Mouse (Mus musculus) lung, embryonic 16.5 days (tissue): ENCODE results near the gene Btla. TPM values are rescaled to one million over a fixed set of nuclear protein-coding genes. Genes with fewer than 3 reads are reported as not detected.

Experiments
- ATAC-seq: fragments of 200-750 bp; cut with Nextera tagmentation; 2 replicates; pipeline ENCODE4 v1.8.0; 2017; ENCODE audit warnings: low read depth, mild to moderate bottlenecking, moderate library complexity
- H3K27ac ChIP-seq: fragments of 300-500 bp; sonication (generic); 2 replicates; pipeline ENCODE4 v1.5.1; 2014; ENCODE audit warnings: mild to moderate bottlenecking, control low read depth, low read length
- H3K27me3 ChIP-seq: fragments of 300-500 bp; sonication (generic); 2 replicates; pipeline ENCODE4 v1.6.1; 2014; ENCODE audit warnings: low read depth, low read length, mixed read lengths; ENCODE audit not compliant: control insufficient read depth, insufficient read depth
- H3K36me3 ChIP-seq: fragments of 300-500 bp; sonication (generic); 2 replicates; pipeline ENCODE4 v1.6.1; 2014; ENCODE audit warnings: low read length; ENCODE audit not compliant: control insufficient read depth, insufficient read depth
- H3K4me1 ChIP-seq: fragments of 300-500 bp; sonication (generic); replicated peaks from 2 replicates; pipeline ENCODE4 v1.6.1; 2014; ENCODE audit warnings: low read length, mixed read lengths; ENCODE audit not compliant: control insufficient read depth, insufficient read depth
- H3K4me2 ChIP-seq: fragments of 300-500 bp; sonication (generic); 2 replicates; pipeline ENCODE4 v1.6.1; 2014; ENCODE audit warnings: low read depth, low read length, control low read depth
- H3K4me3 ChIP-seq: fragments of 300-500 bp; sonication (generic); 2 replicates; pipeline ENCODE4 v1.5.1; 2014; ENCODE audit warnings: mild to moderate bottlenecking, low read length, control low read depth
- H3K9ac ChIP-seq: fragments of 300-500 bp; sonication (generic); 2 replicates; pipeline ENCODE4 v1.6.1; 2014; ENCODE audit warnings: low read length, control low read depth
- H3K9me3 ChIP-seq: fragments of 300-500 bp; sonication (generic); 2 replicates; pipeline ENCODE4 v1.6.1; 2016; ENCODE audit warnings: low read length; ENCODE audit not compliant: control insufficient read depth
- WGBS: fragments of 180-500 bp; shearing (Covaris S2); extraction: QIAGEN DNeasy Blood & Tissue Kit; methylation state at CpG from one replicate; pipeline ENCODE4 v1.1.7; 2014; 5-methylcytosine and 5-hydroxymethylcytosine counted together
- polyA plus RNA-seq: library from polyadenylated mRNA; unstranded; fragments of >200 nt; fragmentation: Nextera tagmentation; extraction: Ambion mirVana; gene quantifications from 2 replicates; pipeline ENCODE4 v1.2.1, GENCODE M21; 2015

The Btla gene
- polyA plus RNA-seq, 1 experiment from 2014 or later: 0.24 TPM

DNA sequence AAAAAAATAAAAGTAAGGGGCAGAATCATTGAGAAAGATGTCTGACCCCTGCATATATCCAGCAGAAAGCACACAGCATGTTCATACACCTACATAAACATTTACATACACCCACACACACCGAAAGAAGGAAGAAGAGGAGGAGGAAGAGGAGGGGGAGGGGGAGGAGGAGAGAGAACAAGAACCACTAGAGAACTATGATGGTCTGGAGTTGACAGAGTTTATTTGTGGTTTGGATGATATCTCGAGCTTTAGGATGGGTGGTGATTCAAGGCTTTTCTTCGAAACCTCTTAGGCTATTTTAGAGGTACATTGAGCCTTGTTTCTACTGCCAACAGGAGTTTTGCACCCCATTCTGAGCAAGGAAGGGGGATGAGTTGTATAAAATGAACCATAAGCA lies 1.3 kb upstream of the Btla start:
- WGBS: 66% methylated on average over 3 of the region's 3 CpGs
- H3K4me2 ChIP-seq: no peak overlapping the region
- H3K27ac ChIP-seq: no peak overlapping the region
- H3K36me3 ChIP-seq: no peaks in the 10 kb centered on the region
- no peak overlapping the region for H3K9ac ChIP-seq
- H3K4me1 ChIP-seq: no peaks in the 10 kb centered on the region
- H3K9me3 ChIP-seq: no peaks in the 10 kb centered on the region
- H3K27me3 ChIP-seq: no peaks in the 10 kb centered on the region
- no peak overlapping the region for H3K4me3 ChIP-seq
- no peak for ATAC-seq

DNA sequence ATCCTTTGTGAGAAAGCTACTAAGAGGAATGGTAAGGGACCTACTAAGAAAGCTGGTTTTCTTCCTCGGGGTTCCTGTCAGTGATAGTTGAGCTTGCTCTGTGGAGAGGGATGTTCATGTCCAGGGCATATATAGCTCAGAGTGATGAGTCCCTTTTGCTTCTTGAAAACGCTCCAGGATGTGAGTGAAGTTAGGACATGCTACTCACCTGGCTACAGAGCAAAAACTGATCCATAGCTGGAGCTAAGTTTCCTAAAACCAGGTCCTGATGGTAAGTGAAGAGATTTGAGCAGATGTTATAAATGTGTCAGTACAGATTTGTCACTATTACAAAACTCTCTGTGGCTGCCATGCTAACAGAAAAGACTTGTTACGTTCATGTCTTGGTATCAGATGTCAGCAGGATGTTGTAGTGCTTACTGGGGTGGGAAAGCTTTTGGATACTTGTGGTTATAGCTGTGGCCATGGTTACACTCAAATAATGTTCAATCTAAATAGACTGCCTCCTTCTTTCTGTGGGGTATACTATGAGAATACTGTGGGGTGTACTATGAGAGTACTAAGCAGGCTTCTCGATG lies 405 bp downstream of the Btla start:
- no peaks in the 10 kb centered on the region for H3K36me3 ChIP-seq
- H3K4me1 ChIP-seq: no peaks in the 10 kb centered on the region
- H3K27ac ChIP-seq: no peak overlapping the region
- H3K4me2 ChIP-seq: no peak overlapping the region
- no peak overlapping the region for H3K9ac ChIP-seq
- H3K4me3 ChIP-seq: no peak overlapping the region
- 61% methylated on average over 4 of the region's 4 CpGs for WGBS
- no peaks in the 10 kb centered on the region for H3K9me3 ChIP-seq
- H3K27me3 ChIP-seq: no peaks in the 10 kb centered on the region
- no peak for ATAC-seq

DNA sequence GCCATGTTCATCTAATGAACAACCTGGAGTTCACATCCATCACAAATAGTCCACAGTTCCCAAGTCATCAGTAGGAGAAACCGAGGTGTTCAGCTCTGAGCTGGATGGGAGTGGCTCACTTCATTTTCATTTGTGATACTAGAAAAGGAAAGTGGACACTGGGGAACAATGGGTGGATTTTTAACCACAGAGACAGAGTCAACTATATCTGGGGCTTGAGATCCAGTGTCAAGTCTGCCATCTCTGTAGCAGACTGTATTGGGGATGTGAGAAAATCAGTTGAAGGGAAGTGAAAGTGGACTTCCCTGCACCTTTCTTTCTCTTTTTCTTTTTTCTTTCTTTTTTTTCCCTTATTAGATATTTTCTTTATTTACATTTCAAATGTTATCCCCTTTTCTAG lies 2.9 kb downstream of the Btla start:
- WGBS: 74% methylated on average over 1 of the region's 1 CpGs
- no peak overlapping the region for H3K27ac ChIP-seq
- H3K27me3 ChIP-seq: no peaks in the 10 kb centered on the region
- H3K4me2 ChIP-seq: no peak overlapping the region
- H3K9me3 ChIP-seq: no peaks in the 10 kb centered on the region
- H3K4me1 ChIP-seq: no peaks in the 10 kb centered on the region
- no peak overlapping the region for H3K9ac ChIP-seq
- no peak for ATAC-seq
- H3K4me3 ChIP-seq: no peak overlapping the region
- H3K36me3 ChIP-seq: no peaks in the 10 kb centered on the region

- 93% methylated on average over 1 of the region's 1 CpGs for WGBS
- no peak overlapping the region for H3K4me2 ChIP-seq
- H3K27me3 ChIP-seq: no peaks in the 10 kb centered on the region
- no peak overlapping the region for H3K4me3 ChIP-seq
- ATAC-seq: no peak
- no peaks in the 10 kb centered on the region for H3K36me3 ChIP-seq
- no peak overlapping the region for H3K27ac ChIP-seq
- no peak overlapping the region for H3K9ac ChIP-seq
- H3K9me3 ChIP-seq: no peaks in the 10 kb centered on the region
- H3K4me1 ChIP-seq: no peaks in the 10 kb centered on the region
Observed at GRCm38 (mm10) chr16:45231296-45231695, 7.2 kb downstream of the Btla start.

GRCm38 (mm10) chr16:45233007-45233406 lies 8.9 kb downstream of the Btla start:
- WGBS: 84% methylated on average over 3 of the region's 3 CpGs

DNA sequence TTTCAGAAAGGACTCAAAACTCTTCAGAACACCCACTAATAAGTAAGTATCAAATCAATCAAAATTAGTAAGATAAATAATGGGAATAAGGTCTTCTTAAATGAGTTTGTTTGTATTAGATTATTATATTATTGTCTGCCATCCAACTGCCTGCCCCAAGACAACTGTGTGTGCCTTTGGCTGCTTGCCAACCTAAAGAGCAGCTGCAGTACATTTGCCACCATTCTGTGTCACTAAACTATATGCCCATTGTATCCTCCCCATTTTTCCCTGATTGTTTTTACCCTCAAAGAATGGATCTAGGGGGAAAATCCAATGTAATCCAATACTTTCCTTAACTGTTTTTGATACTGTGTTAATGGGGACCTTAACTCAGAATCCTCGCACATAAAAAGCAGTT lies 18.6 kb downstream of the Btla start:
- no peak overlapping the region for H3K4me2 ChIP-seq
- no peak overlapping the region for H3K27ac ChIP-seq
- ATAC-seq: no peak
- no peak overlapping the region for H3K9ac ChIP-seq
- no peaks in the 10 kb centered on the region for H3K27me3 ChIP-seq
- H3K4me1 ChIP-seq: no peaks in the 10 kb centered on the region
- H3K9me3 ChIP-seq: no peaks in the 10 kb centered on the region
- WGBS: 81% methylated on average over 1 of the region's 1 CpGs
- H3K4me3 ChIP-seq: no peak overlapping the region
- no peaks in the 10 kb centered on the region for H3K36me3 ChIP-seq

More at GRCm38 (mm10) chr16:45233007-45233406, 8.9 kb downstream of the Btla start:
- Histone ChIP-seq H3K4me1 (no peaks in the 10 kb centered on the region), H3K36me3 (no peaks in the 10 kb centered on the region), H3K27ac (no peak overlapping the region), H3K4me2 (no peak overlapping the region), H3K9ac (no peak overlapping the region), H3K9me3 (no peaks in the 10 kb centered on the region), H3K27me3 (no peaks in the 10 kb centered on the region), H3K4me3 (no peak overlapping the region)
- no peak for ATAC-seq

DNA sequence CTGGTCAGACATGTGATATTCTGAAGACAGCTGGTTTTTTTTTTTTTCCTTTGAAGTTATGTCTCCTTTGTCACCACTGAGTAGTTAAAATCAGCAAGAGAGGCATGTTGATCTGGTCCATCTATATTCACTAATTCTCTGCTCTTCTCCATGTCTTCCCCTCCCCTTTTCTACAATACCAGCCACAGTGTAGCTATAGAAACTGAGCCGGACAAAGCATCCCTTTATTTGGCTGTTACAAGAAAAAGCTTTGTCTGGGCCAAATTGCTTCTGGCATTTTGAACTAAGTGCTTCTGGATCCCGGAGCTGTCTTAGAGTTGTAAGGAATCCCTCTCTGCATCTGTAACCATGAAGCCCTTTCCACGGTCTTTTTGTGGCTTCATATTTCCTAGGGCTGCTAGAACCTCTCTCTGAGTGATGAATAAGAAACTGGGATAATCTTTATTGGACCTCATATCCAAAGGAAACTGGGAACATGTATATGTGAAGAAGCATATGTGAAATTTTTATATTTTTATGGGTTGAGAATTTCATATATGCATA lies 20.9 kb downstream of the Btla start:
- no peak overlapping the region for H3K4me3 ChIP-seq
- H3K27me3 ChIP-seq: no peaks in the 10 kb centered on the region
- no peaks in the 10 kb centered on the region for H3K9me3 ChIP-seq
- H3K36me3 ChIP-seq: no peaks in the 10 kb centered on the region
- no peak overlapping the region for H3K27ac ChIP-seq
- no peak for ATAC-seq
- no peak overlapping the region for H3K4me2 ChIP-seq
- H3K9ac ChIP-seq: no peak overlapping the region
- WGBS: 59% methylated on average over 3 of the region's 3 CpGs
- H3K4me1 ChIP-seq: no peaks in the 10 kb centered on the region

DNA sequence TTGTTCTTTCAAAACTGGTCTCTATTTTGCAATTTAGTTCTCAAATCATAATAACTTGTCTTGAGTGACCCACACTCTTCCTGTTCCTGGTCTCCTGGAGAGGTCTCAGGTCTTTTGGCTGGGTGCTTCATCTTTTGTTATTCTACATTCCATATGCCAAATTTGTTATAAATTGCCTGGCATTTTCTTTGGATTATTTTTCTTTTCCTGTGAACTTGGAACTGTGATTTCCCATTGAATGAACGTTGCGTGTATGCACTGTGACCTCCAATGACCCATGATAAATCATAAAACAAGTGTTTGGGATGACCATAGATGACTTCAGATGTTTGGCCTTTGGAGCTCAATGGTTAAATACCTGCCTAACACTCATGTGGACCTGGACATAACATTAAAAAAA lies 25.6 kb downstream of the Btla start:
- ATAC-seq: no peak
- H3K36me3 ChIP-seq: no peaks in the 10 kb centered on the region
- 50% methylated on average over 2 of the region's 2 CpGs for WGBS

DNA sequence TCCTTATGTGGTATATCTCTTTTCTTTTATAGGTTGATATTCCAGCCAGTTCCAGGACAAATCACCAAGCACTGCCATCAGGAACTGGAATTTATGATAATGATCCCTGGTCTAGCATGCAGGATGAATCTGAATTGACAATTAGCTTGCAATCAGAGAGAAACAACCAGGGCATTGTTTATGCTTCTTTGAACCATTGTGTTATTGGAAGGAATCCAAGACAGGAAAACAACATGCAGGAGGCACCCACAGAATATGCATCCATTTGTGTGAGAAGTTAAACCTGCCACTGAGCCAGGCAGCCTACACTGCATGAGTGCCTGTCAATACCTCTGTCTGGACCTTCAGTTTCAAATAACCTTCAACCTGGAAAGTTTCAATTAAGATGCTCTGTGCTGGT lies 26.2 kb downstream of the Btla start:
- H3K9me3 ChIP-seq: no peaks in the 10 kb centered on the region
- no peaks in the 10 kb centered on the region for H3K36me3 ChIP-seq
- no peak overlapping the region for H3K4me3 ChIP-seq
- no peak overlapping the region for H3K9ac ChIP-seq
- H3K27ac ChIP-seq: no peak overlapping the region
- no peak overlapping the region for H3K4me2 ChIP-seq
- H3K27me3 ChIP-seq: no peaks in the 10 kb centered on the region
- no peak for ATAC-seq
- H3K4me1 ChIP-seq: no peaks in the 10 kb centered on the region

More for the DNA sequence above, 25.6 kb downstream of the Btla start:
- H3K9me3 ChIP-seq: no peaks in the 10 kb centered on the region
- H3K27me3 ChIP-seq: no peaks in the 10 kb centered on the region
- no peak overlapping the region for H3K4me2 ChIP-seq
- H3K4me3 ChIP-seq: no peak overlapping the region
- no peak overlapping the region for H3K27ac ChIP-seq
- H3K4me1 ChIP-seq: no peaks in the 10 kb centered on the region
- H3K9ac ChIP-seq: no peak overlapping the region
